Mouse (Mus musculus) hindbrain, embryonic 15.5 days (tissue): ENCODE data around the gene Med9. TPM values are rescaled to one million over a fixed set of nuclear protein-coding genes. Genes with fewer than 3 reads are reported as not detected.
A peak's percentile ranks its signal among the peaks of the same experiment; 100 is the strongest.
"Not testable (repeated sequence)": the region's sequence is repeated elsewhere in the genome, so short reads cannot be mapped to it uniquely, and the experiment has no call there.

ENCODE experiments used
- ATAC-seq: fragments of 200-750 bp; cut with Nextera tagmentation; 2 replicates; pipeline ENCODE4 v1.8.0; 2017; ENCODE audit warnings: low read depth, moderate number of reproducible peaks, moderate TSS enrichment; ENCODE audit not compliant: low FRiP score
- H3K27ac ChIP-seq: fragments of 300-500 bp; sonication (generic); replicated peaks from 2 replicates; pipeline ENCODE4 v1.5.1; 2015; ENCODE audit warnings: mild to moderate bottlenecking, inconsistent platforms
- H3K27me3 ChIP-seq: fragments of 300-500 bp; sonication (generic); 2 replicates; pipeline ENCODE4 v1.6.1; 2015; ENCODE audit warnings: control low read depth, inconsistent platforms
- H3K36me3 ChIP-seq: fragments of 300-500 bp; sonication (generic); 2 replicates; pipeline ENCODE4 v1.6.1; 2015; ENCODE audit warnings: control low read depth, inconsistent platforms
- H3K4me1 ChIP-seq: fragments of 300-500 bp; sonication (generic); replicated peaks from 2 replicates; pipeline ENCODE4 v1.6.1; 2015; ENCODE audit warnings: control low read depth, inconsistent platforms
- H3K4me2 ChIP-seq: fragments of 300-500 bp; sonication (generic); 2 replicates; pipeline ENCODE4 v1.6.1; 2015; ENCODE audit warnings: moderate library complexity, mild to moderate bottlenecking, inconsistent platforms
- H3K4me3 ChIP-seq: fragments of 300-500 bp; sonication (generic); 2 replicates; pipeline ENCODE4 v1.5.1; 2015; ENCODE audit warnings: mild to moderate bottlenecking, inconsistent platforms
- H3K9ac ChIP-seq: fragments of 300-500 bp; sonication (generic); 2 replicates; pipeline ENCODE4 v1.6.1; 2015; ENCODE audit warnings: inconsistent platforms
- H3K9me3 ChIP-seq: fragments of 300-500 bp; sonication (generic); 2 replicates; pipeline ENCODE4 v1.6.1; 2016; ENCODE audit warnings: control low read depth, inconsistent platforms
- WGBS: fragments of 180-500 bp; shearing (Covaris S2); methylation state at CpG from one replicate; pipeline ENCODE4 v1.1.7; 2015; 5-methylcytosine and 5-hydroxymethylcytosine counted together
- polyA plus RNA-seq: library from polyadenylated mRNA; unstranded; fragments of >200 nt; fragmentation: Nextera tagmentation; extraction: Ambion mirVana; gene quantifications from 2 replicates; pipeline ENCODE4 v1.2.1, GENCODE M21; 2015

Gene Med9
- polyA plus RNA-seq, 1 experiment from 2014 or later = 38.0 TPM

- Histone ChIP-seq H3K36me3 (no peaks in the 10 kb centered on the region), H3K4me1 (no peaks in the 10 kb centered on the region), H3K27me3 (no peaks in the 10 kb centered on the region), H3K27ac (no peak overlapping the region), H3K9me3 (no peaks in the 10 kb centered on the region), H3K4me2 (no peak overlapping the region), H3K9ac (no peak overlapping the region), H3K4me3 (no peak overlapping the region)
- 78% methylated on average over 5 of the region's 5 CpGs for WGBS
- no peak for ATAC-seq
Measured at GRCm38 (mm10) chr11:59920331-59920730, 27.7 kb upstream of the Med9 start.

GRCm38 (mm10) chr11:59921265-59921664 lies 26.7 kb upstream of the Med9 start:
- WGBS = 19% methylated on average over 7 of the region's 7 CpGs

GRCm38 (mm10) chr11:59930031-59930430 lies 18.0 kb upstream of the Med9 start:
- no peak overlapping the region for H3K9ac ChIP-seq
- no peak overlapping the region for H3K4me3 ChIP-seq
- 34% methylated on average over 4 of the region's 4 CpGs for WGBS
- H3K9me3 ChIP-seq = no peaks in the 10 kb centered on the region
- ATAC-seq = no peak
- H3K27ac ChIP-seq = no peak overlapping the region
- no peak overlapping the region for H3K4me2 ChIP-seq
- H3K4me1 ChIP-seq = peaks cover 4% of the 10 kb centered on the region; the same call in 1 of the 2 replicates
- no peaks in the 10 kb centered on the region for H3K27me3 ChIP-seq
- no peaks in the 10 kb centered on the region for H3K36me3 ChIP-seq

More at GRCm38 (mm10) chr11:59921265-59921664, 26.7 kb upstream of the Med9 start:
- no peak for ATAC-seq
- Histone ChIP-seq H3K27me3 (no peaks in the 10 kb centered on the region), H3K4me2 (no peak overlapping the region), H3K4me1 (no peaks in the 10 kb centered on the region), H3K36me3 (no peaks in the 10 kb centered on the region), H3K9me3 (no peaks in the 10 kb centered on the region), H3K27ac (no peak overlapping the region), H3K4me3 (no peak overlapping the region), H3K9ac (no peak overlapping the region)

GRCm38 (mm10) chr11:59932560-59933337 lies 15.3 kb upstream of the Med9 start:
- H3K4me3 ChIP-seq = no peak overlapping the region
- ATAC-seq = no peak

GRCm38 (mm10) chr11:59933943-59934342 lies 14.1 kb upstream of the Med9 start:
- H3K27ac ChIP-seq = 0 out of 2 replicates have a peak overlapping the region, but pooled peaks have one; percentile 29
- H3K4me2 ChIP-seq = no peak overlapping the region
- H3K4me3 ChIP-seq = no peak overlapping the region
- H3K9me3 ChIP-seq = no peaks in the 10 kb centered on the region
- H3K9ac ChIP-seq = no peak overlapping the region
- peak; percentile 56; the same call in 1 of the 2 replicates for ATAC-seq
- no peaks in the 10 kb centered on the region for H3K36me3 ChIP-seq
- H3K27me3 ChIP-seq = no peaks in the 10 kb centered on the region
- 37% methylated on average over 12 of the region's 12 CpGs for WGBS
- peaks cover 4% of the 10 kb centered on the region; the same call in 1 of the 2 replicates for H3K4me1 ChIP-seq

More at GRCm38 (mm10) chr11:59932560-59933337, 15.3 kb upstream of the Med9 start:
- no peaks in the 10 kb centered on the region for H3K27me3 ChIP-seq
- no peak overlapping the region for H3K9ac ChIP-seq
- WGBS = 65% methylated on average over 9 of the region's 9 CpGs
- H3K27ac ChIP-seq = no peak overlapping the region
- H3K4me1 ChIP-seq = peaks cover 4% of the 10 kb centered on the region; the same call in 1 of the 2 replicates
- no peaks in the 10 kb centered on the region for H3K9me3 ChIP-seq
- H3K36me3 ChIP-seq = no peaks in the 10 kb centered on the region
- no peak overlapping the region for H3K4me2 ChIP-seq

GRCm38 (mm10) chr11:59937023-59937422 lies 11.0 kb upstream of the Med9 start:
- no peaks in the 10 kb centered on the region for H3K9me3 ChIP-seq
- H3K4me3 ChIP-seq = no peak overlapping the region
- no peaks in the 10 kb centered on the region for H3K36me3 ChIP-seq
- no peak for ATAC-seq
- H3K4me1 ChIP-seq = peaks cover 4% of the 10 kb centered on the region; the same call in 1 of the 2 replicates
- H3K4me2 ChIP-seq = no peak overlapping the region
- H3K27me3 ChIP-seq = no peaks in the 10 kb centered on the region
- no peak overlapping the region for H3K27ac ChIP-seq
- H3K9ac ChIP-seq = no peak overlapping the region
- 72% methylated on average over 3 of the region's 3 CpGs for WGBS

- H3K9ac ChIP-seq = no peak overlapping the region
- H3K4me3 ChIP-seq = no peak overlapping the region
- ATAC-seq = no peak
- peaks cover 4% of the 10 kb centered on the region; the same call in 1 of the 2 replicates for H3K4me1 ChIP-seq
- no peaks in the 10 kb centered on the region for H3K9me3 ChIP-seq
- 50% methylated on average over 2 of the region's 2 CpGs for WGBS
- no peaks in the 10 kb centered on the region for H3K27me3 ChIP-seq
- H3K4me2 ChIP-seq = no peak overlapping the region
- no peak overlapping the region for H3K27ac ChIP-seq
- no peaks in the 10 kb centered on the region for H3K36me3 ChIP-seq
Measured at GRCm38 (mm10) chr11:59937615-59938014, 10.4 kb upstream of the Med9 start.

GRCm38 (mm10) chr11:59939821-59940220 lies 8.2 kb upstream of the Med9 start:
- no peak for ATAC-seq

GRCm38 (mm10) chr11:59940645-59941044 lies 7.4 kb upstream of the Med9 start:
- WGBS = 68% methylated on average over 3 of the region's 3 CpGs
- no peaks in the 10 kb centered on the region for H3K9me3 ChIP-seq
- H3K9ac ChIP-seq = no peak overlapping the region
- no peak overlapping the region for H3K4me2 ChIP-seq
- no peak for ATAC-seq
- H3K36me3 ChIP-seq = no peaks in the 10 kb centered on the region
- H3K27me3 ChIP-seq = no peaks in the 10 kb centered on the region
- H3K27ac ChIP-seq = no peak overlapping the region
- H3K4me1 ChIP-seq = no peaks in the 10 kb centered on the region
- no peak overlapping the region for H3K4me3 ChIP-seq

More at GRCm38 (mm10) chr11:59939821-59940220, 8.2 kb upstream of the Med9 start:
- H3K9ac ChIP-seq = no peak overlapping the region
- 74% methylated on average over 1 of the region's 1 CpGs for WGBS
- no peaks in the 10 kb centered on the region for H3K9me3 ChIP-seq
- no peak overlapping the region for H3K27ac ChIP-seq
- H3K36me3 ChIP-seq = no peaks in the 10 kb centered on the region
- no peaks in the 10 kb centered on the region for H3K27me3 ChIP-seq
- no peaks in the 10 kb centered on the region for H3K4me1 ChIP-seq
- no peak overlapping the region for H3K4me2 ChIP-seq
- H3K4me3 ChIP-seq = no peak overlapping the region

GRCm38 (mm10) chr11:59941391-59941790 lies 6.6 kb upstream of the Med9 start:
- Histone ChIP-seq H3K4me2 (no peak overlapping the region), H3K9me3 (no peaks in the 10 kb centered on the region), H3K27ac (no peak overlapping the region), H3K4me1 (no peaks in the 10 kb centered on the region), H3K4me3 (no peak overlapping the region), H3K27me3 (no peaks in the 10 kb centered on the region), H3K36me3 (no peaks in the 10 kb centered on the region), H3K9ac (no peak overlapping the region)
- WGBS = 20% methylated on average over 3 of the region's 3 CpGs
- no peak for ATAC-seq

GRCm38 (mm10) chr11:59944855-59945254 lies 3.2 kb upstream of the Med9 start:
- H3K9ac ChIP-seq, H3K4me2 ChIP-seq, H3K27me3 ChIP-seq, H3K9me3 ChIP-seq, ATAC-seq, H3K4me3 ChIP-seq, H3K36me3 ChIP-seq, H3K27ac ChIP-seq: not testable (repeated sequence)
- WGBS = 85% methylated on average over 10 of the region's 10 CpGs
- peaks cover 21% of the 10 kb centered on the region for H3K4me1 ChIP-seq

- no peaks in the 10 kb centered on the region for H3K27me3 ChIP-seq
Measured at GRCm38 (mm10) chr11:59948401-59948767, 378 bp downstream of the Med9 start.

More at GRCm38 (mm10) chr11:59948401-59948767, 378 bp downstream of the Med9 start:
- H3K4me2 ChIP-seq = peak overlapping the region; percentile 62
- no peaks in the 10 kb centered on the region for H3K9me3 ChIP-seq
- H3K27ac ChIP-seq = peak overlapping the region; percentile 85
- 3% methylated on average over 16 of the region's 16 CpGs for WGBS
- ATAC-seq = peak; percentile 52; the same call in 1 of the 2 replicates
- H3K4me3 ChIP-seq = peak overlapping the region; percentile 83
- H3K36me3 ChIP-seq = no peaks in the 10 kb centered on the region
- H3K9ac ChIP-seq = peak overlapping the region; percentile 94
- H3K4me1 ChIP-seq = peaks cover 21% of the 10 kb centered on the region
